Mouse (Mus musculus): ENCODE measurements around the gene S100a7a. TPM values are rescaled to one million over a fixed set of nuclear protein-coding genes. Genes with fewer than 3 reads are reported as not detected.

Gene S100a7a
- polyA plus RNA-seq, 1 experiment, result not detected

- no peak overlapping the region for H3K4me3 ChIP-seq (replicated peaks; ENCODE audit: control insufficient read depth, low read depth, low read length)
- WGBS, result 21% methylated on average over 7 of the region's 7 CpGs
- H3K27ac ChIP-seq (ENCODE audit: control insufficient read depth, insufficient read depth, low read depth, low read length, poor library complexity), result no peak overlapping the region; the same call in 1 of the 2 replicates
- no peak for TF ChIP-seq CTCF (IDR thresholded peaks at IDR 0.05; ENCODE audit: control insufficient read depth, insufficient read depth, low read length)
- TF ChIP-seq POLR2A (IDR thresholded peaks at IDR 0.05; ENCODE audit: borderline replicate concordance, control insufficient read depth, low read depth, low read length), result no peak
- peaks cover 3% of the 10 kb centered on the region; the same call in 1 of the 2 replicates for H3K4me1 ChIP-seq (ENCODE audit: control insufficient read depth, insufficient read depth, low read length)
Measured at GRCm38 (mm10) chr3:90621552-90621951, 32.3 kb upstream of the S100a7a start.

DNA sequence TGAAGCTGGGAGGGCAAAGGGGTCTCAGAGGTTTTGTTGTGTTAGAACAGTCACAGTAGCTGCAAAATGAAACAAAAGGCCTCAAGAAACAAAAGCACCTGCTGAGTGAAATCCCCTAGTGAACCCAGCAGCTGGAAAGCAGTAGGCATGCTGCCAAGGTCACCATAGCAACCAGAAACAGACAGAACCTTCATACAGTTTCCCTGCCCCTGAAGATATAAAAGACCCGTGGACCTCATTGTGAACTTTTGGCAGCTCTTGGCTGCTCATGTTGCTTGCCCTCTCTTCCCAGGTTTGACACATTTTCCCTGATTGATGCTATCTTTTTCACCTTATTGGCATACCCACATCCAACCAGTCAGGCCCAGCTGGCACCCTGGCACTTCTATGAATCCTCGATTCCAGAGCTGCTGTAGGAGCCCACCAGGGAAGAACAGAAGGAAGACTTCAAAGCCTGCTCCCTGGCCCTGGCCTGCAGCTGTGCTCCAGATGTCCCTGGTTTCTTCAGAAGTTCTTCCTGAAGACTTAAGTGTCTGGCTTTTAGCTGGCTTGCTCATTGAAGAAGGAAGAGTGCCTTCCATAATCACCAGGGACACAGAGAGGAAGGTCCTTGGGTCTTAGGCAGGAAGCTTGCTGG is 30.3 kb upstream of the S100a7a start:
- Histone ChIP-seq H3K4me1 (ENCODE audit: control insufficient read depth, insufficient read depth, low read length) (peaks cover 3% of the 10 kb centered on the region; the same call in 1 of the 2 replicates), H3K27ac (ENCODE audit: control insufficient read depth, insufficient read depth, low read depth, low read length, poor library complexity) (no peak overlapping the region), H3K4me3 (replicated peaks; ENCODE audit: control insufficient read depth, low read depth, low read length) (no peak overlapping the region)
- WGBS, result 40% methylated on average over 2 of the region's 2 CpGs
- TF ChIP-seq CTCF (IDR thresholded peaks at IDR 0.05; ENCODE audit: control insufficient read depth, insufficient read depth, low read length) (no peak), POLR2A (IDR thresholded peaks at IDR 0.05; ENCODE audit: borderline replicate concordance, control insufficient read depth, low read depth, low read length) (no peak)

GRCm38 (mm10) chr3:90625496-90625895 is 28.3 kb upstream of the S100a7a start:
- WGBS, result 78% methylated on average over 5 of the region's 5 CpGs
- peaks cover 3% of the 10 kb centered on the region; the same call in 1 of the 2 replicates for H3K4me1 ChIP-seq (ENCODE audit: control insufficient read depth, insufficient read depth, low read length)
- no peak overlapping the region for H3K27ac ChIP-seq (ENCODE audit: control insufficient read depth, insufficient read depth, low read depth, low read length, poor library complexity)
- no peak overlapping the region for H3K4me3 ChIP-seq (replicated peaks; ENCODE audit: control insufficient read depth, low read depth, low read length)
- TF ChIP-seq CTCF (IDR thresholded peaks at IDR 0.05; ENCODE audit: control insufficient read depth, insufficient read depth, low read length) (no peak), POLR2A (IDR thresholded peaks at IDR 0.05; ENCODE audit: borderline replicate concordance, control insufficient read depth, low read depth, low read length) (no peak)

GRCm38 (mm10) chr3:90626266-90627021 is 27.4 kb upstream of the S100a7a start:
- peaks cover 3% of the 10 kb centered on the region; the same call in 1 of the 2 replicates for H3K4me1 ChIP-seq (ENCODE audit: control insufficient read depth, insufficient read depth, low read length)
- 63% methylated on average over 9 of the region's 9 CpGs for WGBS
- no peak for TF ChIP-seq CTCF (IDR thresholded peaks at IDR 0.05; ENCODE audit: control insufficient read depth, insufficient read depth, low read length)
- TF ChIP-seq POLR2A (IDR thresholded peaks at IDR 0.05; ENCODE audit: borderline replicate concordance, control insufficient read depth, low read depth, low read length), result no peak
- H3K4me3 ChIP-seq (replicated peaks; ENCODE audit: control insufficient read depth, low read depth, low read length), result no peak overlapping the region
- no peak overlapping the region; the same call in 1 of the 2 replicates for H3K27ac ChIP-seq (ENCODE audit: control insufficient read depth, insufficient read depth, low read depth, low read length, poor library complexity)

- Histone ChIP-seq H3K27ac (ENCODE audit: control insufficient read depth, insufficient read depth, low read depth, low read length, poor library complexity) (peak overlapping the region; percentile 24; the same call in 1 of the 2 replicates), H3K4me1 (ENCODE audit: control insufficient read depth, insufficient read depth, low read length) (peaks cover 3% of the 10 kb centered on the region; the same call in 1 of the 2 replicates), H3K4me3 (replicated peaks; ENCODE audit: control insufficient read depth, low read depth, low read length) (no peak overlapping the region)
- WGBS, result 33% methylated on average over 5 of the region's 5 CpGs
- no peak for TF ChIP-seq CTCF (IDR thresholded peaks at IDR 0.05; ENCODE audit: control insufficient read depth, insufficient read depth, low read length)
- no peak for TF ChIP-seq POLR2A (IDR thresholded peaks at IDR 0.05; ENCODE audit: borderline replicate concordance, control insufficient read depth, low read depth, low read length)
Measured at GRCm38 (mm10) chr3:90627366-90627765, 26.5 kb upstream of the S100a7a start.

DNA sequence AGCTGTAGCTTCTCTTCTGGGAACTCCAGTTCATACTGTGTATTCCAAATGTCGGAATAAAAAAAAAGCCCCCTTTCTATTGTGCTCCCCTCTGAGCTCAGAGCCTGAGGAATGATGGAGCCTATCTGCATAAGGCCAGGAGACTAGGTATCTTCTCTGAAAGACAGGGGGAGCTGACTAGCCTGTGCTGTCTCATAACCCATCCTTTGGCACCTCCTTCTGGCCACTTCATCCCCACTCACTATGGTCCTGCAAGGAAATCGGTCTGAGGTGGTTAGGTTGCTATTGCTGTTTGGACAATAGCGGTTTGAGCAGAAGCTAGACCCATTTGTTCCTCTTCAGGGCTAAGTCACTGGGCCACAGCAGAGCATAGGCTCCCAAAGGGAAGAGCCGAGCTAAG is 26.0 kb upstream of the S100a7a start:
- no peak for TF ChIP-seq POLR2A (IDR thresholded peaks at IDR 0.05; ENCODE audit: borderline replicate concordance, control insufficient read depth, low read depth, low read length)
- peak; percentile 67 for TF ChIP-seq CTCF (IDR thresholded peaks at IDR 0.05; ENCODE audit: control insufficient read depth, insufficient read depth, low read length)
- WGBS, result 51% methylated on average over 4 of the region's 4 CpGs
- no peak overlapping the region for H3K4me3 ChIP-seq (replicated peaks; ENCODE audit: control insufficient read depth, low read depth, low read length)
- H3K27ac ChIP-seq (ENCODE audit: control insufficient read depth, insufficient read depth, low read depth, low read length, poor library complexity), result no peak overlapping the region
- H3K4me1 ChIP-seq (ENCODE audit: control insufficient read depth, insufficient read depth, low read length), result peaks cover 3% of the 10 kb centered on the region; the same call in 1 of the 2 replicates

DNA sequence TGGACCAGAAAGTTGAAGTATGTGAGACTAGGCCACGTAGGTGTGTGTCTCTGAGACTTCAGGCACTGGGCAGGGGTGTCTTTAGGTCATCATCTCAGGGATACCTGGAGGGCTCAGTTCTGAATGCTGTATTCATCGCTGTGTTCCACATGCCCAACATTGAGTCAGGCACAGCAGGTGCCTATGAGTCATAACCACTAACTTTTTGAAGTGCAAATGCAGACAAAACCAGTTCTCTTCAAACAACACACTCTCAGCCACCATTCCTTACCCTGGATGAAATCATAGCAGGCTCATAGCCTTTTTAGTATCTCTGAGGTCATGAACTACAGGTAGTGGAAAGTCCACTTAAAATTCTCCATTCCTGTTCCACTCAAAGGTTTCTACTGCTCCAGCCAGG is 24.5 kb upstream of the S100a7a start:
- TF ChIP-seq CTCF (IDR thresholded peaks at IDR 0.05; ENCODE audit: control insufficient read depth, insufficient read depth, low read length) (no peak), POLR2A (IDR thresholded peaks at IDR 0.05; ENCODE audit: borderline replicate concordance, control insufficient read depth, low read depth, low read length) (no peak)
- H3K4me3 ChIP-seq (replicated peaks; ENCODE audit: control insufficient read depth, low read depth, low read length), result no peak overlapping the region
- H3K4me1 ChIP-seq (ENCODE audit: control insufficient read depth, insufficient read depth, low read length), result peaks cover 3% of the 10 kb centered on the region; the same call in 1 of the 2 replicates
- WGBS, result 78% methylated on average over 2 of the region's 2 CpGs
- H3K27ac ChIP-seq (ENCODE audit: control insufficient read depth, insufficient read depth, low read depth, low read length, poor library complexity), result no peak overlapping the region

DNA sequence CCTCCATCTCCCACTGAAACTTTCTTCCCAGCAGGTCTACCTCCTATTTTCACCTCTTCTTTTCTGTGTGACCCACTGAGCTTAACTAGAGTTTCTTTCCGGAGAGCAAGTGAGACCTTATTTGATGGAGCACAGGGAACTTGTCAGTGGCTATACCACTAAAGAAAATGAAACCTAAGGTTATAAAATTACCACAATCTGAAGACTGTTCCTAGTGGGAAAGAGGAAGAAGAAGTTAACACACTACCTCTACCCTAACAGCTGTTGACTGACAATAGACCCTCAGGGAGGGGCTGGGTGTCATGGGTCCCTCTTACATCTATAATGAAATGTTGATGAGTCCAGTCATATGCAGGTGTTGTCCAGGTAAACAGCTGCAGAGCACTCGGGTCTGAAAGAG is 21.8 kb upstream of the S100a7a start:
- no peak overlapping the region for H3K4me3 ChIP-seq (replicated peaks; ENCODE audit: control insufficient read depth, low read depth, low read length)
- H3K4me1 ChIP-seq (ENCODE audit: control insufficient read depth, insufficient read depth, low read length), result no peaks in the 10 kb centered on the region
- no peak overlapping the region for H3K27ac ChIP-seq (ENCODE audit: control insufficient read depth, insufficient read depth, low read depth, low read length, poor library complexity)
- WGBS, result 38% methylated on average over 2 of the region's 2 CpGs
- no peak for TF ChIP-seq POLR2A (IDR thresholded peaks at IDR 0.05; ENCODE audit: borderline replicate concordance, control insufficient read depth, low read depth, low read length)
- TF ChIP-seq CTCF (IDR thresholded peaks at IDR 0.05; ENCODE audit: control insufficient read depth, insufficient read depth, low read length), result no peak

All from bone marrow, adult 2 months (tissue).